Mouse (Mus musculus) R1 (cell line): ENCODE measurements around the gene Xylt1.

Source experiments
- DNase-seq: peaks from one replicate; pipeline ENCODE4 v3.0.0-alpha.2; 2018; ENCODE audit warnings: low read depth, low spot score

Xylt1 gene

DNA sequence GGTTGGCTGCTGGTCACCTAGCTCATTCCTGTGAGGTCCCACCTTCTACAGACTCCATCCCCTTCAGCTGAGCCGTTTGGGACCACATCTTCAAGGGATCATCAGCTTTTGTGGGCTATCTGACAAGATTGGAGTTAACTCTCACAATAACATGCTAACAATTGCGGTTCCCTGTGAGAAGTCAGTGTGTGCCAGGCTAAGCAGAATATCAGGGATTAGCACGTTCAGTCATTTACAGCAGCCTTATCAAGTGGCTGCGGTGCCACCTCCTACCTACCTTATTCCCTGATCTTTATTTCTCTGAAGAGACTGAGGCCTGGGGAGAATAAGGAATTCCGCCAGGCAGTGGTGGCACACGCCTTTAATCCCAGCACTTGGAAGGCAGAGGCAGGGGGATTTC lies 13.6 kb downstream of the Xylt1 start:
- DNase-seq = no peak

- no peak for DNase-seq
Observed at GRCm38 (mm10) chr7:117395511-117395910, 14.7 kb downstream of the Xylt1 start.

GRCm38 (mm10) chr7:117397877-117398276 lies 17.1 kb downstream of the Xylt1 start:
- no peak for DNase-seq

DNA sequence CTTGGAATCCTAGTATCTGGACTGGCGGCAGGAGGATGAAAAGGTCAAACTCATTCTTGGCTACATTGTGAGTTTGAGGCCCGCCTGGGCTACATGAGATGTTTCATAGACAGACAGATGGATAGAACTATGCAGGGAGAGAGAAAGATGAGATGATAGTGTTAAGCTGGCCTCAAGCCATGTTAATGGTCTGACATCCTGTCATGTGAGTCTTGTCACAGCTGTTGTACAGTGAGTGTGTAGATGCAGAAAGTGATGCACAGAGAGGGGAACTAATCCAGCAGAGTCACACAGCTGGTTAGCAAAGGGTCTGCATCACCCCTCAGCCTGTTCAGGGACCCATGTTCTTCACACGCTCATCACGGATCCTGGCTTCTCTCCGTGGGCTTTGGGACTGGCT lies 19.2 kb downstream of the Xylt1 start:
- no peak for DNase-seq

- DNase-seq = no peak
Observed at GRCm38 (mm10) chr7:117401581-117401980, 20.8 kb downstream of the Xylt1 start.

- DNase-seq = no peak
Observed at GRCm38 (mm10) chr7:117406336-117406735, 25.6 kb downstream of the Xylt1 start.

- no peak for DNase-seq
Observed at GRCm38 (mm10) chr7:117409268-117409988, 28.6 kb downstream of the Xylt1 start.

GRCm38 (mm10) chr7:117411874-117412273 lies 31.1 kb downstream of the Xylt1 start:
- peak; percentile 62 for DNase-seq

GRCm38 (mm10) chr7:117412405-117412804 lies 31.6 kb downstream of the Xylt1 start:
- no peak for DNase-seq

- DNase-seq = no peak
Observed at GRCm38 (mm10) chr7:117414341-117415008, 33.7 kb downstream of the Xylt1 start.

DNA sequence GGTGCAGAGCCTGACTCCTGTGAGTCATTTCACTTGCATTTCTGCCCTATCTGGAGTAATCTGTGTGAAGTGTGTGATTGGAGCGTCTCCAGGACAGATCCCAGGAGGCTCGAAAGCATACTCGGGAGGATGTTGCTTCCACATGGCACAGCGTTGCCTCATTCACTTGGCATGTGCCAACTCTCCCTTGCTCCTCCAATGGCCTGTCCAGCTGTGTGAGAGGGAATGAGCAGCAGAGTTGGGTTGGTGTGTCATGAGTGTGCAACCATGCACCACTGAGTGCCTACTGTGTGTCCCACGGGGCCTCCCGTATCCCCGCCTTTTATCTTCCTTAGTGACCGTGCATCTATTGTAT lies 34.2 kb downstream of the Xylt1 start:
- DNase-seq = no peak

DNA sequence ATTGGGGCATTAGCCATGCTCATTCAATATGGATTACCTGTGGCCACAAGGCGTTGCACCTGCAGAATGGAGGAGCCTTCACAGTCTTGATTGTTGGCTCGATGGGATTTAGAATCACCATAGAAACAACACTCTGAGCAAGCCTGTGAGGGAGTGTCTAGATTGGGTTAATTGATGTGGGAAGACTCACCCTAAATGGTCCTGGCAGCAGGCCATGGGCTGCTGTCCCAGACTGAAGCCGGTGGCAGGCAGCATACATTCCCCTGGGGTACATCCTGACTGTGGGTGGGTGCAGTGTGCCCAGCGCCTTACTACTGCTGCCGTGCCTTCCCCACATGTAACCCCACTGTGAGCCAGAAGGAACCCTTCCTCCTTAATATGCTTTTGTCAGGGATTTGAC lies 38.3 kb downstream of the Xylt1 start:
- DNase-seq = peak; percentile 30

- DNase-seq = no peak
Observed at GRCm38 (mm10) chr7:117419846-117420245, 39.1 kb downstream of the Xylt1 start.

GRCm38 (mm10) chr7:117420301-117420700 lies 39.5 kb downstream of the Xylt1 start:
- DNase-seq = peak; percentile 39

DNA sequence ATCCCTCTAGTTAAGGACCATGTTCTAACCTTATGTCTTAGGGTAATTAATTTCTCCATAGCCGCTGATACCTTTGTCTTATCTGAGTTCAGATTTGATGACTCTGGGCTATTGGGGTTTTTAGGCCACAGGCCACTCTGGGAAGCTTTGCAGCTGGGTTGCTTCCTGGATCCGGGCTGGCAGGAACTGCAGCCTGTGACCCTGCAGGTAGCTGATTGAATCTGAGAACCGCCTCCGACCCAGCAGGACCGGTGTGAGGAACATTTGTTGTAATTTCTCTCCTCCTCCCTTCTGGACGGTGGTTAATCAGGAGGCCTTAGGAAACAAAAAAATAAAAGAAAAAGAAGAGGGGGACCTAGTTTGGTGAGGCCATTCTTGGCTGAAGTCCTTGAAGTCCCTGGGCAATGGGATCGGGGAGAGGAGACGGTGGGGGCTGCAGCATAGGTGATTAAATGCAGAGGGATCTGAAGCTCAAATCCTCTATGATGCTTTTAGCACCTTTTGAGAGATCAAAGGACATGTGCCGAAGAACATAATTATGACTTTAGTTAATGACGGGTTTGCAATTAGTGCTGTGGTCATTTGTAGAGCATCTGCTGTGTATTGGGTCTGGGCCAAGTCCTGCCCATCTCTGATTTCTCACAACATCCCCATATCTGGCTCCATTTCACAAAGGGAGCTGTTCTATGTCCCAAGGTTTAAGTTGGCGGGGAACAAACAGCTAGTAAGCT lies 40.2 kb downstream of the Xylt1 start:
- no peak for DNase-seq

- no peak for DNase-seq
Observed at GRCm38 (mm10) chr7:117424841-117425240, 44.1 kb downstream of the Xylt1 start.

DNA sequence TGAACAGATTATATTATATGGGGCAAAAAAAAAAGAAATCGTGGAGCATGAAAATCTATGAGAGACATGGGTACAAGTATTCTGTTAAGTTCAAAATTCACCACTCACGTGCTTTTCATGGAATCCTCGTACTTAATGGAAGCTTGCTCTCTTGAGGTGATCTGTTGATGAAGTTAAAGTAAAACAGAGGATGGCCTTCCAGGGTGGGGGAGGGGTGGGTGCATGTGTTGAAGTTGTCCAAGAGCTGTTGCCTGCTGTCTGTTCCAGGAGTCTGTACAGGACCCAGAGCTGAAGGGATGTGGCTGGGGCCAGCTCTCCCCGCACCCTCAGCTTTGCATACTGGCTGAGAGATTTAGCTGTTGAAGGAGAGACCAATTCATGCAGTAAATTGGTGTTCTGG lies 45.6 kb downstream of the Xylt1 start:
- DNase-seq = no peak

- DNase-seq = peak; percentile 61
Observed at GRCm38 (mm10) chr7:117428690-117429224, 48.0 kb downstream of the Xylt1 start.

DNA sequence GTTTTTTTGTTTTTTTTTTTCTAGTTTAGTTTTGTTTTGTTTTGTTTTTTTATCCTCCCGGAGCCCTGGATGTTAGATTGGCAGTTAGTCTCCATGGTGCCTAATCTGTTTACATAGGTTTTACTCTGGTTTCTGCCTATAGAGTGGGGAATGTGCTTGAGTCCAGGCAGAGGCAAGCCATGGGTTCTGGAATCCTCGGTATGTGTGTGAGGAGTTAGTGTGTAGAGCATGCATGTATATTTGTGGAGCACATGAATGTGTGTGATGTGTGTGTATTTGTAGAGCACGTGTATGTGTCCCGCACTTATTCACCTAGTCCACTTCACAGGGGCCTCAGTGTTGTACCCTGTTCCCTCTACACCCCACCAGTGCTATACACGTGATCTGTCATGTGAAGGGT lies 48.7 kb downstream of the Xylt1 start:
- peak; percentile 20 for DNase-seq

GRCm38 (mm10) chr7:117429895-117430294 lies 49.1 kb downstream of the Xylt1 start:
- DNase-seq = peak; percentile 29

- no peak for DNase-seq
Observed at GRCm38 (mm10) chr7:117430361-117430935, 49.7 kb downstream of the Xylt1 start.

GRCm38 (mm10) chr7:117433641-117434040 lies 52.9 kb downstream of the Xylt1 start:
- no peak for DNase-seq
